ENCODE assay signal across 15 mouse cellular contexts in genomic region chr3:105693327-105694080, GRCm38 (mm10). TPM values are rescaled to one million over a fixed set of nuclear protein-coding genes. Genes with fewer than 3 reads are reported as not detected.
DNase-seq lines count a peak whose midpoint lies in the region; ATAC-seq and TF ChIP-seq lines count a peak whose summit lies in the region.
"Had no signal": no experiment of that assay in that cellular context is flagged by ENCODE, and none has a peak within 500 bp of the region (broad histone marks: within the 10 kb centered on the region; RNA-seq: fewer than 3 reads in every experiment).

No protein-coding gene starts in this region.

- H3K4me1 ChIP-seq in olfactory bulb, adult 2 months (ENCODE audit: control insufficient read depth, insufficient read depth, low read length) = peaks cover 22% of the 10 kb centered on the region
- H3K4me1 ChIP-seq in hindbrain, embryonic 13.5 days (replicated peaks) = peaks cover 38% of the 10 kb centered on the region

- H3K36me3 ChIP-seq in hindbrain, embryonic 13.5 days = no peaks in the 10 kb centered on the region
- H3K36me3 ChIP-seq: limb, embryonic 13.5 days; neural tube, embryonic 12.5 days had no signal

- peak; percentile 89 for DNase-seq in heart, adult 11 months
- no peak for DNase-seq in heart, adult 9 months (ENCODE audit: low spot score in 2 of 2)
- DNase-seq in brain, adult 2 months (ENCODE audit: low read depth, low spot score) = peak; percentile 96
- peak; percentile 88 for DNase-seq in layer of hippocampus, adult 9-11 months
- DNase-seq in kidney, postnatal 14 days = no peak
- DNase-seq: cerebellum, adult 8-10 months; kidney, postnatal 10 days; lung, adult 18-20 months had no signal

- ATAC-seq in hindbrain, embryonic 13.5 days (ENCODE audit: low FRiP score) = no peak
- ATAC-seq in megakaryocyte-erythroid progenitor cell, adult 5-6 weeks (replicated peaks; ENCODE audit: low FRiP score, low TSS enrichment, poor library complexity, severe bottlenecking) = no peak
- ATAC-seq: inflammation-experienced regulatory T-cells, adult 6 months; Patski had no signal

- 0 out of 2 replicates have a peak overlapping the region, but pooled peaks have one; percentile 7 for H3K27ac ChIP-seq in olfactory bulb, adult 2 months (ENCODE audit: insufficient read depth, low read depth, low read length)
- H3K27ac ChIP-seq in hindbrain, embryonic 13.5 days = no peak overlapping the region
- H3K27ac ChIP-seq: limb, embryonic 13.5 days; neural tube, embryonic 12.5 days had no signal

- no peaks in the 10 kb centered on the region for H3K9me3 ChIP-seq in hindbrain, embryonic 13.5 days
- H3K9me3 ChIP-seq: limb, embryonic 13.5 days; neural tube, embryonic 12.5 days had no signal

- WGBS in olfactory bulb, adult 2 months = 51% methylated on average over 14 of the region's 14 CpGs
- WGBS in hindbrain, embryonic 13.5 days = 78% methylated on average over 14 of the region's 14 CpGs

- TF ChIP-seq CTCF in olfactory bulb, adult 2 months (IDR thresholded peaks at IDR 0.05; ENCODE audit: insufficient read depth, low read depth, low read length) = no peak

- no peak overlapping the region for H3K9ac ChIP-seq in hindbrain, embryonic 13.5 days
- H3K9ac ChIP-seq: limb, embryonic 13.5 days; neural tube, embryonic 12.5 days had no signal

- H3K4me3 ChIP-seq in olfactory bulb, adult 2 months (ENCODE audit: insufficient read depth, low read depth, low read length) = no peak overlapping the region
- no peak overlapping the region for H3K4me3 ChIP-seq in hindbrain, embryonic 13.5 days
- H3K4me3 ChIP-seq: limb, embryonic 13.5 days; neural tube, embryonic 12.5 days had no signal

- TF ChIP-seq POLR2A in olfactory bulb, adult 2 months (IDR thresholded peaks at IDR 0.05; ENCODE audit: insufficient read depth, low read depth, low read length) = no peak

- H3K27me3 ChIP-seq in hindbrain, embryonic 13.5 days = peaks cover 4% of the 10 kb centered on the region; the same call in 1 of the 2 replicates

- no peak overlapping the region for H3K4me2 ChIP-seq in hindbrain, embryonic 13.5 days
- H3K4me2 ChIP-seq: limb, embryonic 13.5 days; neural tube, embryonic 12.5 days had no signal

RNA-seq across cellular contexts. Expression of gene Ddx20, which starts 6.1 kb away (rescaled TPM):
- not detected in 2 replicates for polyA plus RNA-seq in olfactory bulb, adult 2 months (2012; ENCODE audit: insufficient read depth, insufficient read length, low replicate concordance, missing spikeins)
- 26.4 and 27.4 TPM in 2 replicates for polyA plus RNA-seq in hindbrain, embryonic 13.5 days (2015; fragmentation: Nextera tagmentation; extraction: Ambion mirVana)
- total RNA-seq in megakaryocyte-erythroid progenitor cell, adult 5-6 weeks (2014; fragmentation: Nextera tagmentation) = 23.4 and 30.2 TPM in 2 replicates
- 52.0 and 54.2 TPM in 2 replicates for total RNA-seq in megakaryocyte-erythroid progenitor cell, adult 5-6 weeks (2017)

RNA-seq across cellular contexts. Expression of gene Inka2, which starts 10.9 kb away (rescaled TPM):
- not detected in 2 replicates for polyA plus RNA-seq in olfactory bulb, adult 2 months (2012; ENCODE audit: insufficient read depth, insufficient read length, low replicate concordance, missing spikeins)
- polyA plus RNA-seq in hindbrain, embryonic 13.5 days (2015; fragmentation: Nextera tagmentation; extraction: Ambion mirVana) = 4.8 and 5.2 TPM in 2 replicates
- 0.59 and 0.74 TPM in 2 replicates for total RNA-seq in megakaryocyte-erythroid progenitor cell, adult 5-6 weeks (2014; fragmentation: Nextera tagmentation)
- 0.15 and 0.38 TPM in 2 replicates for total RNA-seq in megakaryocyte-erythroid progenitor cell, adult 5-6 weeks (2017)

Comparison
In these comparisons a context has a peak if more than half of its experiments do, and no peak if none do; other contexts are left out.
1. DNase-seq: peak in heart, adult 11 months (single experiment), brain, adult 2 months (single experiment) and layer of hippocampus, adult 9-11 months (single experiment); none in heart, adult 9 months (0 of 2) and kidney, postnatal 14 days (single experiment).